Mouse (Mus musculus) heart, adult 9 months (tissue): ENCODE data around the gene Olfr1438-ps1.
"Not testable (repeated sequence)": the region's sequence is repeated elsewhere in the genome, so short reads cannot be mapped to it uniquely, and the experiment has no call there.

Source experiments
- DNase-seq, 2 experiments: peaks; one replicate each; pipeline ENCODE4 v3.0.0; 2022; ENCODE audit warnings: low spot score in 2 of 2

Olfr1438-ps1 gene

GRCm38 (mm10) chr19:12335810-12336209 is at the start of gene Olfr1438-ps1:
TSS of gene Olfr1438-ps1 (minus strand) at chr19:12335910.
- no peak for DNase-seq

GRCm38 (mm10) chr19:12374465-12375025 is 38.8 kb upstream of the Olfr1438-ps1 start:
- DNase-seq: no peak

DNA sequence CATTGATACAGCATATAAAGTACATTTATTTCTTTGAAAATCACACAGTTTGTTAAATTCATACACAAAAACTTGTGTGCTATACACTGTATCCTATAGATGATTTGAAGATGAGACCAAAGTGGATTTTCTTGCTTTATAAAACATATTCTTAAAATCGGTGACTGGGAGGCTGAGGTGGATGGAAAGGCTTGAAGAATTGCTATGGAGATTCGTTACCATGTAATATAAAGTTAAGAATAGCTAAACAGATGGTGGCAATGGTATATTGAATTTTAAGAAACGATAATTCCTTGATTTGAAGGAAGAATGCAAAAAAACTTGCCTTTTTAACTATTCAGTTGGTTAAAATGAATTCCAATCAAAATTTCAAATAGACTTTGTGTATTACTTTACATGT is 37.3 kb upstream of the Olfr1438-ps1 start:
- no peak for DNase-seq

DNA sequence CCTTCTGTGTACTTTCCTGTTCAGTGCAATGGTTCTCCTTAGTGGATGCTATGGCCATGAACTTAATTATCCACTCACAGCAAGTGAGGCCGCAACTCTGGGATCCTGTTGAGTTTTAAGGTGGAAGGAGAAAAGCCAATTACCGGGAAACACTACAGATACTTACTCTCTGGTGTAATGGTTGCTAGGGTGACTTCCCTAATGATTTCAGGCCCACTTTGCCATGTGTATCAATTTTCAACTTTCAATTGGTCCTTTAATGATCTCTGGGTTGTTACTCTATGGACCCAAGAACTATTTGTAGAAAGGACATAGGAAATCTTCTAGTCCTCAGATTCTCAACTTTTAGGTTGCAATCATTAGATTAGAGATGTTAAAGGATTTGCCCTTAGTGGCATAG is 10.7 kb downstream of the Olfr1438-ps1 start, which contains the start of gene Olfr1437:
Gene Olfr1437 (minus strand): TSS at position 101 of the 400 bp plus-strand sequence.
- no peak for DNase-seq

DNA sequence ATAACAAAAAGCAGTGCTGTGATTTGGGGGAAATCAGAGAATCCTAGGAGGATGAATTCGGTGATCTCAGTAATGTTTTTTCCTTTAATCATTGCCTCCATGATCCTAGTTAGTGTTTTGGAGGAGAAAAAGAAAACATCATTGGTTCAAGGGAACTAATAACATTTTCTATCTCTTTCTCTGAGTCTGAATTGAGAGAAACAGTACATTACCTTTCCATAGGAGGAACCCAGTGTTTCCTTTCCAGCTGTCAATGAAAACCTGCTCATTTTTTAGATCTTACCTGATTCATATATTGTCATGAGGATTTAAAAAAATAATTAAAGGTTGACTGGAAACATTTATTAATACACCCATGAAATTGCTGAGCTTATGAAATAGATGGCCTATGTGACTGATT is 36.7 kb downstream of the Olfr1438-ps1 start, which contains the start of gene Olfr1436:
Gene Olfr1436 (minus strand): TSS at position 101 of the 400 bp plus-strand sequence.
- DNase-seq: not testable (repeated sequence)

DNA sequence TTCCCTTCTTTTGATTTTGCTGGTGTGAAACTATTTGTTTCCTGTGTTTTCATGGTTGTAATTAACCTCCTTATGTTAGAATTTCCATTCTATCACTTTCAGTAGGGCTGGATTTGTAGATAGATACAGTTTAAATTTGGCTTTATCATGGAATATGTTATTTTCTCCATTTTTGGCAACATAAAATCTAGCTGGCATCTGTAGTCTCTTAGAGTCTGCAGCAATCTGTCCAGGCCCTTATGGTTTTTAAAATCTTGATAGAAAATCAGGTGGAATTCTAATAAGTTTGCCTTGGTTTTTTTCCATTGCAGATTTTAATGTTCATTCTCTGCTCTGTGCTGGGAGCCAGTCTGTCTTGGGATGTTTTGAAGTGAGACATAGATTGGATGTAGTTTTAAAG is 42.7 kb downstream of the Olfr1438-ps1 start:
- DNase-seq: no peak

DNA sequence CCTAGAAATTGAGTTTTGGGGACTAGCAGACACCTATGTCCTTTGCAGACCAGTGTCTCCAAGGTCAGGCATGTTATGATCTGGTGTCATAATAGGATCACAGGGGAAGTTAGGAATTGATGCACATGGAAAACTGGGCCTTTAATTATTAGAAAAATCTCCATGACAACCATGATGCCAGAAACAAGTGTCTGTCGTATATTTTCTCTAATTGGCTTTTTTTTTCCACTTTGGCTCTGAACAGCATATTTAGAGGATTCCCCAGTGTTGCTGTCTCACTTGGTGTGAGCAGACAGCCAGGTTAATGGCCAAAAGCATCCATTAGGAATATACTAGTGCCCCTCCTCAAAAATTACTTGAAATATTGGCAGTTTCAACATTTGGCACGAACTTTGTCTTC is 56.2 kb downstream of the Olfr1438-ps1 start, which contains the start of gene Olfr1434:
Gene Olfr1434 (plus strand): TSS at position 301 of the 400 bp plus-strand sequence.
- DNase-seq: no peak
